Mouse (Mus musculus) E14TG2a.4 (cell line): ENCODE measurements around the gene Basp1.

Source experiments
- CTCF ChIP-seq: conservative IDR thresholded peaks from 2 replicates; pipeline ENCODE4 v1.5.1; 2014; ENCODE audit warnings: low read length
- NANOG ChIP-seq: IDR thresholded peaks from 2 replicates; pipeline ENCODE4 v1.6.1; 2014; ENCODE audit warnings: borderline replicate concordance, low read length, mixed read lengths
- POU5F1 ChIP-seq: IDR thresholded peaks from 2 replicates; pipeline ENCODE4 v1.6.1; 2014; ENCODE audit warnings: low read length, borderline replicate concordance

DNA sequence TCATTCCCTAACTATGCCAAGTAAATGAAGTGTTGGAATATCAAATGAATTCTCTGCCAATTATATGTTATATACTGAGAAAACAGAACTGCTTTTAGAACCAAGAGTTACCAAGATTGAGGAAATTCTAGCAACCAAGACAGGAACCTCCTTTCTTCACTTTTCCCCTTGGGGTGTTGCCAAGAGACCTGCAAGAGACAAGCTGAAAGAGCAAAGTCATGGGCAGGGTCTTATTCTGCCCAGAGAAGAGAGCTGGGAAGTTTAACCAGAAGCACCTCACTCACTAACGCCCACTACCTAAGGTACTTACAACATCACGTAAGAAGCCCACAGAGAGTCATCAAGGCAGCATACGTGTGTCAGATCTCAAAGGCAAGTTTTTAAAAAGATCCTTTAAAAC is 91.5 kb downstream of the Basp1 start:
- TF ChIP-seq CTCF (no peak), POU5F1 (no peak), NANOG (no peak)
